Mouse (Mus musculus): Measurements from ENCODE around the gene Chrm3.

Chrm3 gene

GRCm38 (mm10) chr13:10236279-10236678 lies 124.4 kb downstream of the Chrm3 start:
- no peak for DNase-seq (ENCODE audit: low spot score in 2 of 2)

- no peak for DNase-seq (ENCODE audit: low spot score in 2 of 2)
Measured at GRCm38 (mm10) chr13:10235391-10236169, 125.1 kb downstream of the Chrm3 start.

GRCm38 (mm10) chr13:10220403-10220802 lies 140.2 kb downstream of the Chrm3 start:
- DNase-seq (ENCODE audit: low spot score in 2 of 2) = no peak

GRCm38 (mm10) chr13:10212112-10212511 lies 148.5 kb downstream of the Chrm3 start:
- no peak for DNase-seq (ENCODE audit: low spot score in 2 of 2)

- DNase-seq (ENCODE audit: low spot score in 2 of 2) = no peak
Measured at GRCm38 (mm10) chr13:10210522-10211244, 150.0 kb downstream of the Chrm3 start.

GRCm38 (mm10) chr13:10199206-10199956 lies 161.3 kb downstream of the Chrm3 start:
- DNase-seq (ENCODE audit: low spot score in 2 of 2) = no peak

GRCm38 (mm10) chr13:10189829-10190228 lies 170.8 kb downstream of the Chrm3 start:
- DNase-seq (ENCODE audit: low spot score in 2 of 2) = no peak

- DNase-seq (ENCODE audit: low spot score in 2 of 2) = no peak
Measured at GRCm38 (mm10) chr13:10187926-10188325, 172.7 kb downstream of the Chrm3 start.

GRCm38 (mm10) chr13:10183837-10184236 lies 176.8 kb downstream of the Chrm3 start:
- no peak for DNase-seq (ENCODE audit: low spot score in 2 of 2)

GRCm38 (mm10) chr13:10182756-10183155 lies 177.9 kb downstream of the Chrm3 start:
- no peak for DNase-seq (ENCODE audit: low spot score in 2 of 2)

GRCm38 (mm10) chr13:10170529-10170928 lies 190.1 kb downstream of the Chrm3 start:
- DNase-seq (ENCODE audit: low spot score in 2 of 2) = no peak

- no peak for DNase-seq (ENCODE audit: low spot score in 2 of 2)
Measured at GRCm38 (mm10) chr13:10163354-10163753, 197.3 kb downstream of the Chrm3 start.

- DNase-seq (ENCODE audit: low spot score in 2 of 2) = no peak
Measured at GRCm38 (mm10) chr13:10157496-10157895, 203.2 kb downstream of the Chrm3 start.

GRCm38 (mm10) chr13:10140573-10140972 lies 220.1 kb downstream of the Chrm3 start:
- DNase-seq (ENCODE audit: low spot score in 2 of 2) = no peak

GRCm38 (mm10) chr13:10138878-10139277 lies 221.8 kb downstream of the Chrm3 start:
- DNase-seq (ENCODE audit: low spot score in 2 of 2) = no peak

- no peak for DNase-seq (ENCODE audit: low spot score in 2 of 2)
Measured at GRCm38 (mm10) chr13:10131064-10131463, 229.6 kb downstream of the Chrm3 start.

GRCm38 (mm10) chr13:10112211-10112610 lies 248.4 kb downstream of the Chrm3 start:
- no peak for DNase-seq (ENCODE audit: low spot score in 2 of 2)

- no peak for DNase-seq (ENCODE audit: low spot score in 2 of 2)
Measured at GRCm38 (mm10) chr13:10109542-10109941, 251.1 kb downstream of the Chrm3 start.

GRCm38 (mm10) chr13:10107331-10107730 lies 253.3 kb downstream of the Chrm3 start:
- no peak for DNase-seq (ENCODE audit: low spot score in 2 of 2)

GRCm38 (mm10) chr13:10090778-10091177 lies 269.9 kb downstream of the Chrm3 start:
- no peak for DNase-seq (ENCODE audit: low spot score in 2 of 2)

- DNase-seq (ENCODE audit: low spot score in 2 of 2) = no peak
Measured at GRCm38 (mm10) chr13:10086336-10086735, 274.3 kb downstream of the Chrm3 start.

- DNase-seq (ENCODE audit: low spot score in 2 of 2) = no peak
Measured at GRCm38 (mm10) chr13:10081896-10082426, 278.7 kb downstream of the Chrm3 start.

All from frontal cortex, postnatal 25 days (tissue).